Mouse (Mus musculus): ENCODE data around the gene Igfn1. TPM values are rescaled to one million over a fixed set of nuclear protein-coding genes. Genes with fewer than 3 reads are reported as not detected.

The Igfn1 gene
- total RNA-seq, 2 experiments from 2014 or later, result not detected

DNA sequence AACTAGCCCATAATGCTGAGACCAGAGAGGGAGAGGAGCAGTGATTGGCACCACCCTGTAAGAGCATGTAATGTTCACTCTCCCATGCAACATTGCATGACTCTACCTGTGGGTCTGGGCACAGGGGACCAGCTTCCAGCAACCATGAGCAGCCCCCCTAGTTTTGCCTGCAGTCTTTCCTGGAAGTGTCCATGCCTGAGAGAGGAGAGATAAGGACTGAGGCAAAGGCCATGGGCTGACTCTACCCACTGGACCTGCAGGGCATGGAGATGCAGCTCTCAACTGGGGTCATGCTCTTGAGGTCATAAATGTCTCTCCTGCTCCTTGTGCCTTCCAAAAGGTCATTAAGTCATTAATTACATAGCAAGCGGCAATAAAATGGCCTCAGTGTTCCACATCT is 70.1 kb downstream of the Igfn1 start:
- ATAC-seq (replicated peaks; ENCODE audit: poor library complexity), result no peak

DNA sequence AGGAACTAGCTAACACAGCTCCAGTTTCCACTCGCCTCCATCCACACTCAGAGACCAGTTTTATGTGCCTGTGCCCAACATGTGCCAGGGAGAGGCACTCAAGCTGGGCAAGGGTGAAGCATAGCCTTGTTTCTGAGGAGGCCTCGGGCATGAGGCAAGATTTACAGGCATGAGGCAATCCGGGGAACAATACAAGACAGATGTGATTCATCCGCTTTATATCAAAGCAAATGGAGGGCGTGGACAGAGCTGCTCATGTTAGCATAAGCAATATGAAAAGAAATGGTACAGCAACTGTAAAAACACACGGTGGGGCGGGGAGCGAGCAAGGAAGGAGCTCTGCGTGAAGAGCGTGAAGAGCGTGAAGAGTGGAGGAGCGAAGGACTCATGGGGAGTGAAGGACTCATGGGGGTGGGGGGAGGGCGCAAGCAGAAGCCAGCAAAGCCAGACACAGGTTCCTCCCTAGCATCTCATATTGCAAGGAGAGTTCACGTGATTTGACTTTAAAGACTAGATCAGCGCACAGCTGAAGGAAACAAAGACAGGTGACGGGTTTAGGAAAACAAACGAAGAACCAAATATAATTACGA is 72.3 kb downstream of the Igfn1 start:
- no peak for ATAC-seq (replicated peaks; ENCODE audit: poor library complexity)

GRCm38 (mm10) chr1:135929876-135930275 is 76.3 kb downstream of the Igfn1 start:
- no peak for ATAC-seq (replicated peaks; ENCODE audit: poor library complexity)

DNA sequence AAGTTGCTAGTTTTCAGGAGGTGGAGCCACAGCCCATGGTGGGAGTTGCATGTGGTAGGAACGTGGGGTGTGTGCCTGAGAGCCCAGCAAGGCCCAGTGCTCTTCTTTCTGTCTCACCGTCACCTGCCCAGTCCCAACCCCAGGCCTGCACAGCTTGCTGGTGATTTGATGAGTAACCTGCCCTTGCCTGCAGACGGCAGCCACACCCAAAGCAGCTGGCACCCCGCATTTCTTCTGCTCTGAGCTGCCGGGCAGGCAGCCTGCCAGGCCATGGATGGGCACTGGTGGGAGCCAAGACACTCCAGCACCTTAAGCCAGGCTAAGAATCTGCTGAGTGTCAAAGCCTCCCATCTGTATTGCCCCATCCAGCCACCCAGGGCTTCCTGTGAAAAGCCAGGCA is 80.3 kb downstream of the Igfn1 start:
- ATAC-seq (replicated peaks; ENCODE audit: poor library complexity), result no peak

DNA sequence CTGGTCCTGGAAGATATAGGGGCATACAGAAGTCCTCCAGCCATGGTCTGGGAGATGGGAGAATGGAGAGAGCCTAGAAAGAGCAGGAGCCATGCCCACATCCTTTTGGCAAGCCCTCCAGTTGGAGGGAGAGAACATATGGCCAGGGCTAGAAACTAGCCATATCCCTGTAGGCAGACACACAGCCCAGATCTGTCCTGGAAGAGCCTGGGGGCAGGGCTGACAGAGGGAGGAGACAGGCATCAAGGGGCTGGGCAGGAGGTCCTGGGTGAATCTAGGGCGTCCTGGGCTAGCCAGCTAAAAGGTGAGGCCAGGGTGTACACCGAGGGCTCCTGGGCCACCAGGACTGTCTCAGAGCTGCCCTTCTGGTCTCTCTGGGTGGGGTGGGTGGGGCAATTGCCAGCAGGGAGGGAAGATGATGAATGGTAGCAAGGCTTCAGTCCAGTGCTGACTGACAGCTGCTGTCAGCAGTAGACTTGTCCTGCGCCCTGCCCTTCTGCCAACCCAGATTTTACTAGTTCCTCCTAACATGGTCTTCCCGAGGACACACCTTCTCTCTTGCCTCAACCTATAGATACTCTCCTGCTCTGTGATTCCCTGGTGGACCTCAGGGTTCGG is 81.7 kb downstream of the Igfn1 start:
- no peak for ATAC-seq (replicated peaks; ENCODE audit: poor library complexity)

DNA sequence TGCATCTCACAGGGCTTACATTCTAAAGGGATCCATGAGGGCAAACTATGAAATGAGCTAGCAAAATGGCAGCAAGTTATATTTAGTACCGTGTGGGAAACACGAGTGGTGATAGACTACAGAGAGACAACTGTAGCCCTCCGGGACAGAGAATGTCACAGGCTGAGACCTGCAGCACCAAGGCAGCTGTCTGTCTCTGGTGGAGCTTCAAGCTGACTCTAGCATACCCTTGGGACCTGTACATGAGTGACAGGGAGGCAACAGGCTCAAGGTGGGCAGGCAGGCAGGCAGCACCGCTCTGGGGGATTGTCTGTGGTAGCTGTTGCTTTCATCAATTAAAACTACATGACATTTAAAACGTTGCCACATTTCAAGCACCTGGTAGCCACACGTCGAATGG is 82.9 kb downstream of the Igfn1 start:
- no peak for ATAC-seq (replicated peaks; ENCODE audit: poor library complexity)

DNA sequence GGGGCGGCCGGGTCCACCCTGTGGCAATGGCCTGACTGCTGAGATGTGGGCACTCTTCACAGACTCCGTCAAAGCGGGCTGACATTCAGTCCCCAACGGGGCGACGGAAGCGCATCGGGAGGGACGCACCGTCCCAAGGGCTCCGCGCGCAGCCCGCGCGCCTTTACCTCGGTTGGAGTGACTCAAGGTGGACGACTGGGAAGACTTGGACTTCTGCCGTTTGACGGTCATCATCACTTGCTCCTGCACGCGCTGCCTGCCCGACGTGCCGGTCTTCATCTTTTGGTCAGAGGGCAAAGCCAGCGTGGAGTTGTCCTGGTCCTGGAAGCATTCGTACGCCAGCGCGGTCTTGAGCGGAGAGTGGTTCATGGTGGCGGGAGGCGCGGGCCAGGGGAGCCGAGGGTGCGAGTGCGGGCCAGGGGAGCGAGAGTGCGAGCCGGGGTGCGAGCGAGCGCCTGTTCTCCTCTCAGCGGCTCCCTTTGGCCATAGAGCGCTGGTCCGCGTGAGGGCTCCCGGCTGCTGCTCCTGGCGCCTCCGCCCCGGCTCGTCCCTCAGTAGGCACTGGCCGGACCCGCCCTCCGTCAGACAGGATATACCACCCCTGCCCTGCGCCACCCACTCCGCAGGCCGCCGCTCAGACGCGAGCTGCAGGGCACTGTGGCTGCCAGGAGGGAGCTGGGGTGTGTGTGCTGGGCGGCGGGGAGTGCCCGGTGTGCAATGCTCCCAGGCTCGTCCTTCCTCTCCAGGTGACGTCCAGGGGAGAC is 87.3 kb downstream of the Igfn1 start, which contains the start of gene Pkp1:
Pkp1 (minus strand) TSS at position 564 of the 764 bp plus-strand sequence.
- peak; percentile 39; the same call in 1 of the 2 replicates for ATAC-seq (replicated peaks; ENCODE audit: poor library complexity)

DNA sequence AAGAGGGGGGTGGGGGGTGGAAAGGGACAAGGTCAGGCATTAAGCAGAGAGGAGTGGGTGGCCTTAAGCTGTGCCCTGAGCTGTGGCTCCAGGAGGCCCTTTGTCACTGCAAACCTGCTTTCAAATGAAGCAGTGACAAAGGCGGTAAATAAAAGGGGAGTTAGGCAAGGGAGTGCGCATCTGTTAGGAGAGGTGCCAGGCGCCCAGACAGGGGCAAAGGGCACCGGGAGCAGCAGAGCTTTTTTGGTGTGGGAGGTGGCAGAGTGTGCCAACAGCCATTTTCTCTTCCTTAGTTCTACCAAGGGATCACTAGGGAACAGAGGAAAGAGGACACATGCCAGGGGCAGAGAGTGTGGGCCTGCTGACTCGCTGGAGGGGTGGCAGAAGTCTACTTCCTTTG is 88.9 kb downstream of the Igfn1 start:
- ATAC-seq (replicated peaks; ENCODE audit: poor library complexity), result no peak

DNA sequence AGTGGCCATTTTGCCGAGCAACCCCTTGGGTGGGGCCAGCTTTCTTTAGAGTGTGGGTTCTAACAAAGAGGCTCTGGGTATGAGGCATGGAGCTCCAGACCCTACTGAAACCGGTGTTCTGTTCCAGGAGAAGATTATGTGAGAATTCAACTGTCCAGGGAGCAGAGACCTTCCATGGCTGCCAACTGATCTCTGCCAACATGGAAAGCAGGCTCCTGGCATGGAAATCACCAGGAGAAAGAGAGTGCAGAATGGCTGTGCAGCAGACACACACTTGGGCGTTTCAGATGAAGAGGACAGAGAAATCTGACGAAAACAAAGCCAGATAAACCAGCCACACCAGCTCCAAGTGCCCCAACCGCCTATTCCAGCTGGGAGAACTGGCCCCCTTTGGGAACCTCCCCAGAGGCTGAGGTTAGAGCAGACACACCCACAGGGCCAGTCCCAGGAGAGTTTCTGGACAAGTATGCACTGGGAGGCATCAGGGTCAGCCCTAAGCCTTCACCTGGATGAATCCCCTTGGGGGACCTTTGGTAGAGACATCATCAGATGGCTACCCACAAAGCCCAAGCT is 89.6 kb downstream of the Igfn1 start:
- no peak for ATAC-seq (replicated peaks; ENCODE audit: poor library complexity)

GRCm38 (mm10) chr1:135913657-135914056 is 92.5 kb downstream of the Igfn1 start:
- ATAC-seq (replicated peaks; ENCODE audit: poor library complexity), result peak; percentile 87

DNA sequence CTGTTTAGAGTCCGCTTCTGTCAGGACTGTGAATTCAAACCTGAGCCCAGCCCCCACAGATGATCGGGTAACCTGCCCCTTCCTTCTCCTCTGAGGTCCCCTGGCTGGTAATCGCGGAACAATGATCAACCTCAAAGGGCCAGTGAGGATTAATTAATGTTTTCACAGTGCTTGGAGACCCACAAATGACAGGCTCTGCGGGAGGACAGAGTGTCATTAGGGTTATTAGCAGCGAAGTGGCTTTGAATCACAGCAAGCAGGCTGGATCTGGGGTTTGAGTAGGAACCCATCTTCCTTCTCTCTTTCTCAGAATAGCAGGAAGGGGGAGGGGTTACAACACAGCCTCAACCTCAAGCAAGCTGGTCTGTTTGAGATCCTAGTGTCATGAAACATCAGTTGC is 96.8 kb downstream of the Igfn1 start:
- ATAC-seq (replicated peaks; ENCODE audit: poor library complexity), result no peak

- ATAC-seq (replicated peaks; ENCODE audit: poor library complexity), result no peak
Measured at GRCm38 (mm10) chr1:135906736-135907135, 99.4 kb downstream of the Igfn1 start.

Other genes with a start within 250 kb of the Igfn1 start
- gene Phlda3, start 240.2 kb downstream of the Igfn1 start, total RNA-seq (2015), result 0.61 and 1.1 TPM in 2 replicates
- not detected in 2 replicates for gene Phlda3, start 240.2 kb downstream of the Igfn1 start, total RNA-seq (2017)
- gene Tnni1, start 226.9 kb downstream of the Igfn1 start, total RNA-seq (2015), result not detected in 2 replicates
- not detected in 2 replicates for gene Tnni1, start 226.9 kb downstream of the Igfn1 start, total RNA-seq (2017)
- gene Lad1, start 187.7 kb downstream of the Igfn1 start, total RNA-seq (2015), result not detected in 2 replicates
- gene Lad1, start 187.7 kb downstream of the Igfn1 start, total RNA-seq (2017), result not detected in 2 replicates
- not detected in 2 replicates for gene Tnnt2, start 170.0 kb downstream of the Igfn1 start, total RNA-seq (2015)
- gene Tnnt2, start 170.0 kb downstream of the Igfn1 start, total RNA-seq (2017), result not detected in 2 replicates
- gene Pkp1, start 87.1 kb downstream of the Igfn1 start, total RNA-seq (2015), result not detected in 2 replicates
- not detected in 2 replicates for gene Pkp1, start 87.1 kb downstream of the Igfn1 start, total RNA-seq (2017)
- gene Tmem9, start 1.8 kb upstream of the Igfn1 start, total RNA-seq (2015), result 5.8 and 12.7 TPM in 2 replicates
- gene Tmem9, start 1.8 kb upstream of the Igfn1 start, total RNA-seq (2017), result 5.1 and 9.2 TPM in 2 replicates
- gene Ascl5, start 44.5 kb upstream of the Igfn1 start, total RNA-seq (2015), result not detected in 2 replicates
- not detected in 2 replicates for gene Ascl5, start 44.5 kb upstream of the Igfn1 start, total RNA-seq (2017)
- gene Cacna1s, start 46.4 kb upstream of the Igfn1 start, total RNA-seq (2015), result not detected in 2 replicates
- gene Cacna1s, start 46.4 kb upstream of the Igfn1 start, total RNA-seq (2017), result not detected in 2 replicates
- gene Kif21b, start 125.0 kb upstream of the Igfn1 start, total RNA-seq (2015), result 7.7 and 8.6 TPM in 2 replicates
- 8.0 and 10.3 TPM in 2 replicates for gene Kif21b, start 125.0 kb upstream of the Igfn1 start, total RNA-seq (2017)
- not detected in 2 replicates for gene Mroh3, start 206.5 kb upstream of the Igfn1 start, total RNA-seq (2015)
- gene Mroh3, start 206.5 kb upstream of the Igfn1 start, total RNA-seq (2017), result not detected in 2 replicates
- gene Inava, start 227.9 kb upstream of the Igfn1 start, total RNA-seq (2015), result not detected in 2 replicates
- not detected in 2 replicates for gene Inava, start 227.9 kb upstream of the Igfn1 start, total RNA-seq (2017)

Data from megakaryocyte progenitor cell, adult 5-6 weeks (primary cell).